ENCODE assay signal across 10 mouse cellular contexts in genomic region chr6:20037769-20038168, GRCm38 (mm10).
DNase-seq lines count a peak whose midpoint lies in the region; ATAC-seq and TF ChIP-seq lines count a peak whose summit lies in the region.
"Had no signal": no experiment of that assay in that cellular context is flagged by ENCODE, and none has a peak within 500 bp of the region (broad histone marks: within the 10 kb centered on the region; RNA-seq: fewer than 3 reads in every experiment).

No protein-coding gene starts in this region.

- no peaks in the 10 kb centered on the region for H3K36me3 ChIP-seq in embryonic facial prominence, embryonic 11.5 days (replicated peaks; ENCODE audit: control insufficient read depth, insufficient read depth, low read depth, low read length)
- H3K36me3 ChIP-seq in embryonic facial prominence, embryonic 10.5 days (replicated peaks), result no peaks in the 10 kb centered on the region
- H3K36me3 ChIP-seq in stomach, embryonic 14.5 days (ENCODE audit: control insufficient read depth, insufficient read depth, low read length), result no peaks in the 10 kb centered on the region
- H3K36me3 ChIP-seq in stomach, postnatal 0 days (ENCODE audit: control insufficient read depth, insufficient read depth, low read length), result no peaks in the 10 kb centered on the region
- H3K36me3 ChIP-seq: embryonic facial prominence, embryonic 13.5 days; limb, embryonic 15.5 days had no signal

- H3K27ac ChIP-seq in embryonic facial prominence, embryonic 11.5 days (replicated peaks; ENCODE audit: low read depth, low read length), result no peak overlapping the region
- no peak overlapping the region for H3K27ac ChIP-seq in embryonic facial prominence, embryonic 10.5 days (replicated peaks)
- no peak overlapping the region for H3K27ac ChIP-seq in stomach, embryonic 14.5 days (ENCODE audit: low read length)
- no peak overlapping the region for H3K27ac ChIP-seq in stomach, postnatal 0 days (replicated peaks)
- H3K27ac ChIP-seq: embryonic facial prominence, embryonic 13.5 days; limb, embryonic 15.5 days had no signal

- no peak for TF ChIP-seq EP300 in stomach, postnatal 0 days (optimal IDR thresholded peaks at IDR 0.05)

- H3K27me3 ChIP-seq in embryonic facial prominence, embryonic 11.5 days (ENCODE audit: control insufficient read depth, insufficient read depth, low read length), result no peaks in the 10 kb centered on the region
- H3K27me3 ChIP-seq in embryonic facial prominence, embryonic 10.5 days (replicated peaks; ENCODE audit: low read depth, poor library complexity, severe bottlenecking), result no peaks in the 10 kb centered on the region
- no peaks in the 10 kb centered on the region for H3K27me3 ChIP-seq in stomach, embryonic 14.5 days (ENCODE audit: control insufficient read depth, insufficient read depth, low read length)
- H3K27me3 ChIP-seq in stomach, postnatal 0 days (ENCODE audit: control insufficient read depth, insufficient read depth, low read length), result no peaks in the 10 kb centered on the region
- H3K27me3 ChIP-seq: embryonic facial prominence, embryonic 13.5 days; limb, embryonic 15.5 days had no signal

- H3K4me2 ChIP-seq in embryonic facial prominence, embryonic 11.5 days (ENCODE audit: low read depth, low read length), result no peak overlapping the region
- no peak overlapping the region for H3K4me2 ChIP-seq in stomach, embryonic 14.5 days (replicated peaks; ENCODE audit: low read depth, low read length)
- H3K4me2 ChIP-seq in stomach, postnatal 0 days (replicated peaks; ENCODE audit: low read depth), result no peak overlapping the region
- H3K4me2 ChIP-seq: embryonic facial prominence, embryonic 13.5 days; limb, embryonic 15.5 days had no signal

- TF ChIP-seq CTCF in stomach, postnatal 0 days (IDR thresholded peaks at IDR 0.05; ENCODE audit: low read depth), result no peak

- no peak overlapping the region for H3K4me3 ChIP-seq in embryonic facial prominence, embryonic 11.5 days (ENCODE audit: low read depth, low read length)
- H3K4me3 ChIP-seq in embryonic facial prominence, embryonic 10.5 days, result no peak overlapping the region
- no peak overlapping the region for H3K4me3 ChIP-seq in stomach, embryonic 14.5 days (ENCODE audit: low read depth, low read length)
- H3K4me3 ChIP-seq in stomach, postnatal 0 days (ENCODE audit: low read depth, low read length), result no peak overlapping the region
- H3K4me3 ChIP-seq: embryonic facial prominence, embryonic 13.5 days; limb, embryonic 15.5 days had no signal

- peak; percentile 1 for DNase-seq in embryonic facial prominence, embryonic 11.5 days (ENCODE audit: low spot score)
- no peak for DNase-seq in embryonic facial prominence, embryonic 10.5 days (ENCODE audit: low spot score)
- no peak for DNase-seq in stomach, postnatal 0 days (ENCODE audit: low spot score)
- DNase-seq in heart, postnatal 4 days, result peak; percentile 40
- peak; percentile 3 for DNase-seq in skeletal muscle tissue, adult 2 months (ENCODE audit: low read depth, low spot score)
- no peak for DNase-seq in B cell, adult 2 months
- no peak for DNase-seq in gastrocnemius, postnatal 25 days

- WGBS in embryonic facial prominence, embryonic 11.5 days, result 63% methylated on average over 1 of the region's 1 CpGs
- WGBS in embryonic facial prominence, embryonic 10.5 days, result 77% methylated on average over 1 of the region's 1 CpGs
- 9% methylated on average over 1 of the region's 1 CpGs for WGBS in stomach, embryonic 14.5 days
- 10% methylated on average over 1 of the region's 1 CpGs for WGBS in stomach, postnatal 0 days

- no peak for ATAC-seq in embryonic facial prominence, embryonic 11.5 days (replicated peaks; ENCODE audit: insufficient number of reproducible peaks, low FRiP score, low TSS enrichment, low read depth)
- peak; percentile 42; the same call in 1 of the 2 replicates for ATAC-seq in stomach, embryonic 14.5 days (ENCODE audit: insufficient number of reproducible peaks, insufficient read depth, low FRiP score, low read depth)
- no peak; the same call in 1 of the 2 replicates for ATAC-seq in stomach, postnatal 0 days (ENCODE audit: low FRiP score, low TSS enrichment)

- H3K9ac ChIP-seq in embryonic facial prominence, embryonic 11.5 days (replicated peaks; ENCODE audit: low read length), result no peak overlapping the region
- no peak overlapping the region for H3K9ac ChIP-seq in stomach, embryonic 14.5 days (replicated peaks; ENCODE audit: low read depth, low read length)
- no peak overlapping the region for H3K9ac ChIP-seq in stomach, postnatal 0 days (ENCODE audit: low read length)
- H3K9ac ChIP-seq: embryonic facial prominence, embryonic 13.5 days; limb, embryonic 15.5 days had no signal

- H3K4me1 ChIP-seq in embryonic facial prominence, embryonic 11.5 days (ENCODE audit: control insufficient read depth, insufficient read depth, low read length), result no peaks in the 10 kb centered on the region
- H3K4me1 ChIP-seq in embryonic facial prominence, embryonic 10.5 days, result no peaks in the 10 kb centered on the region
- H3K4me1 ChIP-seq in stomach, embryonic 14.5 days (ENCODE audit: control insufficient read depth, insufficient read depth, low read length), result no peaks in the 10 kb centered on the region
- H3K4me1 ChIP-seq in stomach, postnatal 0 days (replicated peaks; ENCODE audit: control insufficient read depth, insufficient read depth), result no peaks in the 10 kb centered on the region
- H3K4me1 ChIP-seq: embryonic facial prominence, embryonic 13.5 days; limb, embryonic 15.5 days had no signal

- H3K9me3 ChIP-seq in embryonic facial prominence, embryonic 11.5 days (replicated peaks; ENCODE audit: control insufficient read depth, low read length), result no peaks in the 10 kb centered on the region
- H3K9me3 ChIP-seq in embryonic facial prominence, embryonic 10.5 days, result no peaks in the 10 kb centered on the region
- H3K9me3 ChIP-seq in stomach, embryonic 14.5 days (ENCODE audit: control insufficient read depth, low read depth, low read length), result no peaks in the 10 kb centered on the region
- no peaks in the 10 kb centered on the region for H3K9me3 ChIP-seq in stomach, postnatal 0 days (ENCODE audit: control insufficient read depth, low read length)
- H3K9me3 ChIP-seq: embryonic facial prominence, embryonic 13.5 days; limb, embryonic 15.5 days had no signal

Comparison
In these comparisons a context has a peak if more than half of its experiments do, and no peak if none do; other contexts are left out.
1. DNase-seq: peak in embryonic facial prominence, embryonic 11.5 days (single experiment), heart, postnatal 4 days (single experiment) and skeletal muscle tissue, adult 2 months (single experiment); none in embryonic facial prominence, embryonic 10.5 days (single experiment), stomach, postnatal 0 days (single experiment), B cell, adult 2 months (0 of 2) and gastrocnemius, postnatal 25 days (single experiment).